Mouse (Mus musculus): ENCODE measurements around the gene Scfd2. TPM values are rescaled to one million over a fixed set of nuclear protein-coding genes. Genes with fewer than 3 reads are reported as not detected.

Gene Scfd2
- polyA plus RNA-seq, 1 experiment from 2014 or later: 12.9 TPM

DNA sequence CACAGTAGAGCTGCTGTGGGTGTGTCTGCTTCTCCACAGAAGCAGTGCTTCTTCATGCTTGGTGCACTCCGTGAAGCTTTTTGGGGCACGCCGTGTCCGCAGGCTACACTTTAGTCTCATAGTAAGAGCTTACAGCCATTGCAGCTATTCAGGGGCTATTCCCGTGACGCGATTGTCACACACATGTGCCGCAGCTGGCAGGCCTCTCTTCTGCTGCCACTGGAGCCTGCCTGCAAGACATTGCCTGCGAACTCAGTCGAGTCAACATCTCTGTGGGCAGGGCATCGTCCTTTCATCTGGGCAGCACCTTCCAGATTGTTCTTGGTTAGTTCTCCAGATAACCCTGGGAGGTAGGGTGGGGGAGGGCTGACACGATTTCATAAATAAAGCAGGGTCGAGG, 331.8 kb downstream of the Scfd2 start:
- no peaks in the 10 kb centered on the region; the same call in 1 of the 2 replicates for H3K9me3 ChIP-seq (replicated peaks; ENCODE audit: control insufficient read depth, low read length)
- no peak overlapping the region for H3K4me2 ChIP-seq
- no peak for ATAC-seq (replicated peaks; ENCODE audit: insufficient number of reproducible peaks, low FRiP score, low TSS enrichment)
- H3K4me3 ChIP-seq (ENCODE audit: low read depth, low read length): no peak overlapping the region
- H3K36me3 ChIP-seq (ENCODE audit: control insufficient read depth, insufficient read depth, low read length): peaks cover 13% of the 10 kb centered on the region
- peaks cover 49% of the 10 kb centered on the region for H3K4me1 ChIP-seq (ENCODE audit: control insufficient read depth, insufficient read depth, low read length)
- H3K9ac ChIP-seq (ENCODE audit: low read depth, low read length): no peak overlapping the region
- H3K27me3 ChIP-seq (ENCODE audit: control insufficient read depth, insufficient read depth, low read length): no peaks in the 10 kb centered on the region
- H3K27ac ChIP-seq (ENCODE audit: low read depth, low read length): peak overlapping the region; percentile 4; the same call in 1 of the 2 replicates
- 73% methylated on average over 13 of the region's 13 CpGs for WGBS (ENCODE audit: insufficient replicate concordance)

DNA sequence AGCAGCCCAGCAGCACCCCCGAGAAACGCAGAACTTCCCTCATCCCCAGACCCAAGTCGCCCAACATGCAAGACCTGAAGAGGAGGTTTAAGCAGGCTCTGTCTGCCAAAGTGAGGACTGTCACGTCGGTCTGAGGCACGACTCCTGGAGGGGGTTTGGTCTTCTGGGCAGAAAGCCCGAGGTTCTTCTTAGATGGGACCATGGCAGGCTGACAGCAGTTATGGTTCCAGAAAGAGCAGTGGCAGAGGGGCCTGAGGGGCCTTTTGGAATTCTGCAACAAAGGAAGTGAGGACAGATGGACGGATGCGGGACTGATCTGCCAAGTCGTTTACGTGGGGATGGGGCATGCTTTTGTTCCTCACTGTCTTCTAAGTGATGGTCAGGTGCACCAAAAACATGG, 333.1 kb downstream of the Scfd2 start:
- Histone ChIP-seq H3K27me3 (ENCODE audit: control insufficient read depth, insufficient read depth, low read length) (no peaks in the 10 kb centered on the region), H3K27ac (ENCODE audit: low read depth, low read length) (peak overlapping the region; percentile 54), H3K36me3 (ENCODE audit: control insufficient read depth, insufficient read depth, low read length) (peaks cover 13% of the 10 kb centered on the region), H3K9me3 (replicated peaks; ENCODE audit: control insufficient read depth, low read length) (no peaks in the 10 kb centered on the region; the same call in 1 of the 2 replicates), H3K4me2 (peak overlapping the region; percentile 94), H3K4me3 (ENCODE audit: low read depth, low read length) (peak overlapping the region; percentile 83), H3K9ac (ENCODE audit: low read depth, low read length) (peak overlapping the region; percentile 99), H3K4me1 (ENCODE audit: control insufficient read depth, insufficient read depth, low read length) (peaks cover 58% of the 10 kb centered on the region)
- no peak for ATAC-seq (replicated peaks; ENCODE audit: insufficient number of reproducible peaks, low FRiP score, low TSS enrichment)
- WGBS (ENCODE audit: insufficient replicate concordance): 68% methylated on average over 11 of the region's 11 CpGs

DNA sequence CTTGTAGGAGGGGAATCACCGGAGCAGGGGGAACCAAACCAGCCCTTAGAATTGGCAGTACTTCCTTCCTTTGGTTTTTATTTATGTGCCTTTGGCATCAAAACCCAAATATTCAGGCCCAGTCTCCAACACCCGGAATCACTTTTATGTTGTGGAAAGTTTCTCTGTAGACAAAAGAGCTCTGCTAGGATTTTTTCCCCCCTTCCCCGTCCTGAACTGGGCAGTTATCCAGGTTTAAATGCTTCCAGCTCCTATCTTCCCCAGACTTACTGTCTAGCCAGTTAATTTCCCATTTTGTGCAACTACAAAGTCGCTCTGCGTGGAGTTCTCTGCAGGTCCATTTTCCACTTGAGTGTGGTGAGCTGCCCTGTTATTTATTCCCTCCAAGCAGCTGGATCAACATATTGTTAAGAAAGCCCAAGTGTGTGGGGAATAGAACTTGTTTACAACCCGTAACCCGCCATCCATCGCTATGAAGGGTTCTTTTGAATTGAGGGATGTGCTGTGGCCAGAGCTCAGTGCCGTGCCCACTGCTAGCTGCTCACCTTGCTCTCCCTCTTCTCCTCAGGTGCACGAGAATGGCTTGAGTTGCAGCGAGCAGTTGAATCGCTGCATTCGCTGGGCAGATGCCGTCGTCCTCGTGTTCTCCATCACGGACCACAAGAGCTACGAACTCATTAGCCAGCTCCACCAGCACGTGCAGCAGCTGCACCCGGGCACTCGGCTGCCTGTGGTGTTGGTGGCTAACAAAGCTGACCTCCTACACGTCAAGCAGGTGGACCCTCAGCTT, 333.8 kb downstream of the Scfd2 start:
- Histone ChIP-seq H3K27me3 (ENCODE audit: control insufficient read depth, insufficient read depth, low read length) (no peaks in the 10 kb centered on the region), H3K4me1 (ENCODE audit: control insufficient read depth, insufficient read depth, low read length) (peaks cover 58% of the 10 kb centered on the region), H3K9me3 (replicated peaks; ENCODE audit: control insufficient read depth, low read length) (no peaks in the 10 kb centered on the region), H3K27ac (ENCODE audit: low read depth, low read length) (peak overlapping the region; percentile 63), H3K4me2 (peak overlapping the region; percentile 94), H3K9ac (ENCODE audit: low read depth, low read length) (peak overlapping the region; percentile 99), H3K36me3 (ENCODE audit: control insufficient read depth, insufficient read depth, low read length) (peaks cover 13% of the 10 kb centered on the region), H3K4me3 (ENCODE audit: low read depth, low read length) (peak overlapping the region; percentile 83)
- WGBS (ENCODE audit: insufficient replicate concordance): 76% methylated on average over 22 of the region's 22 CpGs
- no peak for ATAC-seq (replicated peaks; ENCODE audit: insufficient number of reproducible peaks, low FRiP score, low TSS enrichment)

DNA sequence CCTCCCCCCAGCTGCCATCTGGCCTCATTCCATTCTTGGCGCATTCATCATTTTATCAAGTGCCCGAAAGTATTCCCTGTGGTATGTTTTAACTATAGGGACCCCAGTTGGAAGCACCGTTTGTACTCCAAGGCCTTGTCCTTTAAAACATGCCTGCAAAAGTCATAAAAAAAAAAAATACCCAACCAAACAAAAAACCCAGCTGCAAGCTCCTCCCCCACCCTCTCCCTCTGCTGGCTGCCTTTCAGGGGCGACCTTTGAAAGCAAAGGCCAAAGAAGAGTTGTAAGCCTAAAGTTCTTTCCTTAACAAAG, 335.3 kb downstream of the Scfd2 start:
- peak overlapping the region; percentile 99 for H3K9ac ChIP-seq (ENCODE audit: low read depth, low read length)
- H3K4me2 ChIP-seq: peak overlapping the region; percentile 94
- H3K4me3 ChIP-seq (ENCODE audit: low read depth, low read length): peak overlapping the region; percentile 83
- no peaks in the 10 kb centered on the region for H3K27me3 ChIP-seq (ENCODE audit: control insufficient read depth, insufficient read depth, low read length)
- peaks cover 13% of the 10 kb centered on the region for H3K36me3 ChIP-seq (ENCODE audit: control insufficient read depth, insufficient read depth, low read length)
- ATAC-seq (replicated peaks; ENCODE audit: insufficient number of reproducible peaks, low FRiP score, low TSS enrichment): no peak
- WGBS (ENCODE audit: insufficient replicate concordance): 0% methylated on average over 4 of the region's 4 CpGs
- H3K27ac ChIP-seq (ENCODE audit: low read depth, low read length): peak overlapping the region; percentile 80; the same call in 1 of the 2 replicates
- H3K4me1 ChIP-seq (ENCODE audit: control insufficient read depth, insufficient read depth, low read length): peaks cover 50% of the 10 kb centered on the region
- no peaks in the 10 kb centered on the region for H3K9me3 ChIP-seq (replicated peaks; ENCODE audit: control insufficient read depth, low read length)

DNA sequence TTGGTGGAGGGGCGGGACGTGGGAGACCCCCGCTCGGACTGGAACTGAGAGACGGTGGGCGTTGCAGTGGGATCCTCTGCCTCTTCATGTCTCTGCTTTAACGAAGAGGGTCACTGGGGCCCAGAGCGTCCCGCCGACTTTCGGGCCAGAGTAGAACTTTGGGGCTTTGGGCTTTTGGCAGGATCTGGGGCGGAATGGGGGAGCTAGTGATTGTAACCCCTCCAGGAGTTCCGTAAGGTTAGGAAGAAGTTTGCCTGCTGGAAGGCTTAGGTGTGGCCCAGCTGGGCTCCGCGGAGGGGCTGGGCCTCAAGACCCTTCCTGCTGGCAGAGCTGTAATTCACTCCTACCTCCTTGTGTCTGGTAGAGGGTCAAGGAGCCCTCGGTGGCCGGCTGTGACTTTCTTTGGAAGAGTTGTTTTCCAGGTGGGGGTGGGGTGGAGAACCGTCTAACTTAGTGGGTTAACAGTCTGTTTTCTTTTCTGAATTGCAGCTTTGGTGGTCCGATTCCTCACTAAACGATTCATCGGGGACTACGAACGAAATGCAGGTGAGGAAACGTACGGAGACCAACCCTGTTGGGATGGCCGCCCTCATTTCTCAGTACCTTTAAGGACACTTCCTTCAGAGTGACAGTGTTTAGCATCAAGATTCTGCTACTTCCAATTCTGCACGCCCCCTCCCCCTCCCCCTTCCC, 335.8 kb downstream of the Scfd2 start:
- Histone ChIP-seq H3K27me3 (ENCODE audit: control insufficient read depth, insufficient read depth, low read length) (no peaks in the 10 kb centered on the region), H3K4me3 (ENCODE audit: low read depth, low read length) (peak overlapping the region; percentile 83), H3K27ac (ENCODE audit: low read depth, low read length) (peak overlapping the region; percentile 80), H3K9me3 (replicated peaks; ENCODE audit: control insufficient read depth, low read length) (no peaks in the 10 kb centered on the region), H3K36me3 (ENCODE audit: control insufficient read depth, insufficient read depth, low read length) (peaks cover 13% of the 10 kb centered on the region), H3K4me1 (ENCODE audit: control insufficient read depth, insufficient read depth, low read length) (peaks cover 48% of the 10 kb centered on the region), H3K9ac (ENCODE audit: low read depth, low read length) (peak overlapping the region; percentile 99), H3K4me2 (peak overlapping the region; percentile 94)
- WGBS (ENCODE audit: insufficient replicate concordance): 0% methylated on average over 27 of the region's 27 CpGs
- no peak for ATAC-seq (replicated peaks; ENCODE audit: insufficient number of reproducible peaks, low FRiP score, low TSS enrichment)

DNA sequence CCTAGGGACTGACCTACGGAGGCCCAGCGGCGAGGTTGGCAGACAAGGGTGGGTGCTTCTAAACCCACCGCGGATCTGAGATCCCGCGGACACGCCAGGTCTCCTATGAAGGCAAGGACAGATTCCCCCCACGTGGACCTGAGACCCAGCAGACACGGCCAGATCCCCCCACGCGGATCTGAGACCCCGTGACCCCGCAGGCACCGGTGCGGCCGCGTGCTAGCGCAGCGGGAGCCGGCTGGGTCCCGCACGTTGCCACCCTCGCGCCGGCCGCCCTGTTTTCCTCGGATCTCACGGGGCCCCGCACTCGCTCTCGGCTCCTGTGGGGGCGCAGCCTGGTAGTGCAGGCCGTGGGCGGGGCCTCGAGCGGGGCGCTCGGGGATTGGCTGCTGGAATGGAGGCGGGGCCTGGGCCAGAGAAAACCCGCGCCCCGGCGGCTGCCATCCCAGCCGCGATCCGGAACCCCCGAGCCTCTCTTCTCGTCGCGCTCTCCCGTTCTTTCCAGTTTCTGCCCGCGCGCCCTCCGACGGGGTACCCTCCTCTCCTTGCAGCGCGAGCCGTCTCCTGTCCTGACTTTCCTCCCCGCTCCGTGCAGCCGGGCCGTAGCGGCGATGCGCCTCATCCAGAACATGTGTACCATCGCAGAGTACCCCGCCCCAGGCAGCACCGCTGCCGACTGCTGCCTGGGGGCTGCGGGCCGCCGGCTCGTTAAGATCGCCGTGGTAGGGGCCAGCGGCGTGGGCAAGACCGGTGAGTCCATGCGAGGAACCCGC, 336.5 kb downstream of the Scfd2 start, which contains the start of gene Rasl11b:
Gene Rasl11b (plus strand): TSS at position 446 of the 773 bp plus-strand sequence.
- H3K36me3 ChIP-seq (ENCODE audit: control insufficient read depth, insufficient read depth, low read length): peaks cover 13% of the 10 kb centered on the region
- ATAC-seq (replicated peaks; ENCODE audit: insufficient number of reproducible peaks, low FRiP score, low TSS enrichment): peak; percentile 95
- H3K9me3 ChIP-seq (replicated peaks; ENCODE audit: control insufficient read depth, low read length): no peaks in the 10 kb centered on the region
- WGBS (ENCODE audit: insufficient replicate concordance): under 1% methylated on average over 81 of the region's 82 CpGs
- peak within 1 kb of the TSS; percentile 80 for H3K27ac ChIP-seq (ENCODE audit: low read depth, low read length)
- peak within 1 kb of the TSS; percentile 99 for H3K9ac ChIP-seq (ENCODE audit: low read depth, low read length)
- peak within 1 kb of the TSS; percentile 94 for H3K4me2 ChIP-seq
- peak within 1 kb of the TSS; percentile 83 for H3K4me3 ChIP-seq (ENCODE audit: low read depth, low read length)
- H3K4me1 ChIP-seq (ENCODE audit: control insufficient read depth, insufficient read depth, low read length): peaks cover 45% of the 10 kb centered on the region
- no peaks in the 10 kb centered on the region for H3K27me3 ChIP-seq (ENCODE audit: control insufficient read depth, insufficient read depth, low read length)

DNA sequence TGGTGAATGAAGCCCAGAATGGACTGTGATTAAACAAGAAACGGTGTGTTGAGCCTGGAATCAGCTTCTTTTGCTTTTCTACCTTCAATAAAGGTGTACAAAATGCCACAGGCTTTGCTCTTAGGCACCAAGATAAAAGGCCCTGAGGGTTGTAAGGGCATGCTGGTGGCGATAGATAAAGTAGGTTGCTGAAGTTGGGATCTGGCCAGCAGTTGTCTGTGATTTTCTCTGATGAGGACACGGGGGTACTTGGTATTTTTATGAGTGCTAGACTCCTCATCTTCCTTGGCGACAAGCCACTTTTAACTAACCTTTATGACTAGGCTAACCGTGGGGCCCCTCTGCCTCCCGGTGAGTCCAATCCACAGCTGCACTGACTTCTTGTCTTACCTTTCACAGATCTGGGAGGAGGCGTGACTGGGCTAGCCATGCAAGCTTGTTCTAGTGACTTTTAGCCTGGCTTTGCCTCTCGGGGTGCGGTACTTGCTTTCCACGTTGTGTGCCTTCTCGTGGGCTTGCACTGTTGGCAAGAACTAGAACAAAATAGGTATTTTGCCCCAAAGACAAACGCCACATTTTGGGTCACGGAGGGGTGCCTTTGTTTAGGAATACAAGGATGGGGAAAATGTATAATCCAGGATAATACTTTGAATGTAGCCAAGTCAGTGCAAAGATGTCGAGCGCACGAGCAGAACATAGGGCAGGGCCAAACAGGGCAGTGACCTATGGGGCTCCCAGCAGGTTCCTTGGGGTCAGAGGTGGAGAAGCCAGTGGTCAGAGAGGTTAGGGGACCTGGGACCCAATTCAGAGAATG, 337.3 kb downstream of the Scfd2 start:
- peaks cover 11% of the 10 kb centered on the region for H3K36me3 ChIP-seq (ENCODE audit: control insufficient read depth, insufficient read depth, low read length)
- peak overlapping the region; percentile 83 for H3K4me3 ChIP-seq (ENCODE audit: low read depth, low read length)
- H3K9ac ChIP-seq (ENCODE audit: low read depth, low read length): peak overlapping the region; percentile 99
- WGBS (ENCODE audit: insufficient replicate concordance): 25% methylated on average over 16 of the region's 16 CpGs
- peak overlapping the region; percentile 94 for H3K4me2 ChIP-seq
- peak; percentile 62 for ATAC-seq (replicated peaks; ENCODE audit: insufficient number of reproducible peaks, low FRiP score, low TSS enrichment)
- no peaks in the 10 kb centered on the region for H3K27me3 ChIP-seq (ENCODE audit: control insufficient read depth, insufficient read depth, low read length)
- H3K9me3 ChIP-seq (replicated peaks; ENCODE audit: control insufficient read depth, low read length): no peaks in the 10 kb centered on the region
- H3K4me1 ChIP-seq (ENCODE audit: control insufficient read depth, insufficient read depth, low read length): peaks cover 43% of the 10 kb centered on the region
- peak overlapping the region; percentile 70 for H3K27ac ChIP-seq (ENCODE audit: low read depth, low read length)

DNA sequence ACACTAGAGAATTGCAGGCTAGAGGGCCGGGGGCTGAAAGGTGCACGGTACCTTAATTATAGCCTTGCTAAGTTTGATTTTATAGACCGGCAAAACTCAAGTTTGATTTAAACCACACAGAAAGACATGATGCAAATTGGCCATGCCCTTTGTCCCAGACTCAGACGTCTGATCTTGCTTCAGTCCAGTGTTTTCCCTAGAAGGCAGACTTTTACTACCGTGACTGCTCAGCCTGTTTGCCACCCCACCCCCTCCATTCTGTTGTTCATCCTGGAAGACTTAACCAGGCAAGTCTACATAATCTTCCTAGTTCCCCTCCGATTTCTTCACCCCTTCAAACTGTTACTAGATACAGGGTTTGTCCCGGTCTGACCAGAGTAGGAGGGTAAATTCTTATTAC, 337.9 kb downstream of the Scfd2 start:
- peaks cover 41% of the 10 kb centered on the region for H3K4me1 ChIP-seq (ENCODE audit: control insufficient read depth, insufficient read depth, low read length)
- peaks cover 7% of the 10 kb centered on the region for H3K36me3 ChIP-seq (ENCODE audit: control insufficient read depth, insufficient read depth, low read length)
- H3K27me3 ChIP-seq (ENCODE audit: control insufficient read depth, insufficient read depth, low read length): no peaks in the 10 kb centered on the region
- H3K9me3 ChIP-seq (replicated peaks; ENCODE audit: control insufficient read depth, low read length): no peaks in the 10 kb centered on the region
- WGBS (ENCODE audit: insufficient replicate concordance): 58% methylated on average over 7 of the region's 7 CpGs
- no peak overlapping the region for H3K27ac ChIP-seq (ENCODE audit: low read depth, low read length)
- peak overlapping the region; percentile 94; the same call in 1 of the 2 replicates for H3K4me2 ChIP-seq
- no peak overlapping the region for H3K4me3 ChIP-seq (ENCODE audit: low read depth, low read length)
- no peak for ATAC-seq (replicated peaks; ENCODE audit: insufficient number of reproducible peaks, low FRiP score, low TSS enrichment)
- no peak overlapping the region for H3K9ac ChIP-seq (ENCODE audit: low read depth, low read length)
